Mouse (Mus musculus): Measurements from ENCODE around the gene Abcc5. TPM values are rescaled to one million over a fixed set of nuclear protein-coding genes. Genes with fewer than 3 reads are reported as not detected.
A peak's percentile ranks its signal among the peaks of the same experiment; 100 is the strongest.
"Not testable (repeated sequence)": the region's sequence is repeated elsewhere in the genome, so short reads cannot be mapped to it uniquely, and the experiment has no call there.

Gene Abcc5
- polyA plus RNA-seq (2014; fragmentation: Nextera tagmentation; extraction: Ambion mirVana), result 37.3 and 64.0 TPM in 2 replicates

GRCm38 (mm10) chr16:20425855-20426598 is at the start of gene Abcc5:
Gene Abcc5, minus strand, starts transcription at chr16:20426394.
- peak within 1 kb of the TSS; percentile 78 for H3K4me3 ChIP-seq (ENCODE audit: low read length)
- peak within 1 kb of the TSS; percentile 67; the same call in 1 of the 2 replicates for H3K27ac ChIP-seq (ENCODE audit: low read depth, low read length)
- H3K9me3 ChIP-seq (ENCODE audit: control insufficient read depth, low read length), result no peaks in the 10 kb centered on the region
- H3K4me1 ChIP-seq (ENCODE audit: control insufficient read depth, insufficient read depth, low read length), result peaks cover 7% of the 10 kb centered on the region
- WGBS, result under 1% methylated on average over 62 of the region's 62 CpGs
- peaks cover 4% of the 10 kb centered on the region; the same call in 1 of the 2 replicates for H3K36me3 ChIP-seq (ENCODE audit: control insufficient read depth, insufficient read depth, low read length)
- no peaks in the 10 kb centered on the region for H3K27me3 ChIP-seq (ENCODE audit: control insufficient read depth, insufficient read depth, low read length)
- peak within 1 kb of the TSS; percentile 67 for H3K4me2 ChIP-seq (replicated peaks; ENCODE audit: low read depth, low read length)
- ATAC-seq (ENCODE audit: low FRiP score, low TSS enrichment), result peak; percentile 99
- peak within 1 kb of the TSS; percentile 69 for H3K9ac ChIP-seq (ENCODE audit: low read depth, low read length)

GRCm38 (mm10) chr16:20475335-20475734 is 49.1 kb upstream of the Abcc5 start:
- ATAC-seq (ENCODE audit: low FRiP score, low TSS enrichment), result no peak

GRCm38 (mm10) chr16:20474786-20475185 is 48.6 kb upstream of the Abcc5 start:
- no peaks in the 10 kb centered on the region for H3K36me3 ChIP-seq (ENCODE audit: control insufficient read depth, insufficient read depth, low read length)
- no peaks in the 10 kb centered on the region for H3K27me3 ChIP-seq (ENCODE audit: control insufficient read depth, insufficient read depth, low read length)
- H3K4me1 ChIP-seq (ENCODE audit: control insufficient read depth, insufficient read depth, low read length), result no peaks in the 10 kb centered on the region
- H3K4me3 ChIP-seq (ENCODE audit: low read length), result no peak overlapping the region
- WGBS, result 83% methylated on average over 6 of the region's 6 CpGs
- no peak overlapping the region for H3K4me2 ChIP-seq (replicated peaks; ENCODE audit: low read depth, low read length)
- no peak for ATAC-seq (ENCODE audit: low FRiP score, low TSS enrichment)
- H3K9me3 ChIP-seq (ENCODE audit: control insufficient read depth, low read length), result no peaks in the 10 kb centered on the region
- no peak overlapping the region for H3K9ac ChIP-seq (ENCODE audit: low read depth, low read length)
- H3K27ac ChIP-seq (ENCODE audit: low read depth, low read length), result no peak overlapping the region

More at GRCm38 (mm10) chr16:20475335-20475734, 49.1 kb upstream of the Abcc5 start:
- no peaks in the 10 kb centered on the region for H3K27me3 ChIP-seq (ENCODE audit: control insufficient read depth, insufficient read depth, low read length)
- H3K9ac ChIP-seq (ENCODE audit: low read depth, low read length), result no peak overlapping the region
- 94% methylated on average over 1 of the region's 1 CpGs for WGBS
- no peak overlapping the region for H3K4me2 ChIP-seq (replicated peaks; ENCODE audit: low read depth, low read length)
- no peaks in the 10 kb centered on the region for H3K4me1 ChIP-seq (ENCODE audit: control insufficient read depth, insufficient read depth, low read length)
- no peak overlapping the region for H3K4me3 ChIP-seq (ENCODE audit: low read length)
- no peaks in the 10 kb centered on the region for H3K9me3 ChIP-seq (ENCODE audit: control insufficient read depth, low read length)
- no peaks in the 10 kb centered on the region for H3K36me3 ChIP-seq (ENCODE audit: control insufficient read depth, insufficient read depth, low read length)
- H3K27ac ChIP-seq (ENCODE audit: low read depth, low read length), result no peak overlapping the region

- 90% methylated on average over 8 of the region's 8 CpGs for WGBS
- Histone ChIP-seq H3K4me2 (replicated peaks; ENCODE audit: low read depth, low read length) (no peak overlapping the region), H3K36me3 (ENCODE audit: control insufficient read depth, insufficient read depth, low read length) (no peaks in the 10 kb centered on the region), H3K4me3 (ENCODE audit: low read length) (no peak overlapping the region), H3K9ac (ENCODE audit: low read depth, low read length) (no peak overlapping the region), H3K4me1 (ENCODE audit: control insufficient read depth, insufficient read depth, low read length) (no peaks in the 10 kb centered on the region), H3K27ac (ENCODE audit: low read depth, low read length) (no peak overlapping the region), H3K27me3 (ENCODE audit: control insufficient read depth, insufficient read depth, low read length) (no peaks in the 10 kb centered on the region), H3K9me3 (ENCODE audit: control insufficient read depth, low read length) (no peaks in the 10 kb centered on the region)
- ATAC-seq (ENCODE audit: low FRiP score, low TSS enrichment), result no peak
Measured at GRCm38 (mm10) chr16:20474211-20474610, 48.0 kb upstream of the Abcc5 start.

GRCm38 (mm10) chr16:20473748-20474147 is 47.6 kb upstream of the Abcc5 start:
- Histone ChIP-seq H3K4me1 (ENCODE audit: control insufficient read depth, insufficient read depth, low read length) (no peaks in the 10 kb centered on the region), H3K27ac (ENCODE audit: low read depth, low read length) (no peak overlapping the region), H3K27me3 (ENCODE audit: control insufficient read depth, insufficient read depth, low read length) (no peaks in the 10 kb centered on the region), H3K36me3 (ENCODE audit: control insufficient read depth, insufficient read depth, low read length) (no peaks in the 10 kb centered on the region), H3K4me2 (replicated peaks; ENCODE audit: low read depth, low read length) (no peak overlapping the region), H3K9ac (ENCODE audit: low read depth, low read length) (no peak overlapping the region), H3K9me3 (ENCODE audit: control insufficient read depth, low read length) (no peaks in the 10 kb centered on the region), H3K4me3 (ENCODE audit: low read length) (no peak overlapping the region)
- 90% methylated on average over 1 of the region's 1 CpGs for whole genome bisulfite sequencing
- ATAC-seq (ENCODE audit: low FRiP score, low TSS enrichment), result no peak

GRCm38 (mm10) chr16:20471686-20472085 is 45.5 kb upstream of the Abcc5 start:
- no peaks in the 10 kb centered on the region for H3K9me3 ChIP-seq (ENCODE audit: control insufficient read depth, low read length)
- H3K4me2 ChIP-seq (replicated peaks; ENCODE audit: low read depth, low read length), result no peak overlapping the region
- no peak overlapping the region for H3K9ac ChIP-seq (ENCODE audit: low read depth, low read length)
- no peak overlapping the region for H3K4me3 ChIP-seq (ENCODE audit: low read length)
- no peaks in the 10 kb centered on the region for H3K36me3 ChIP-seq (ENCODE audit: control insufficient read depth, insufficient read depth, low read length)
- H3K4me1 ChIP-seq (ENCODE audit: control insufficient read depth, insufficient read depth, low read length), result no peaks in the 10 kb centered on the region
- no peaks in the 10 kb centered on the region for H3K27me3 ChIP-seq (ENCODE audit: control insufficient read depth, insufficient read depth, low read length)
- WGBS, result 80% methylated on average over 1 of the region's 1 CpGs
- ATAC-seq (ENCODE audit: low FRiP score, low TSS enrichment), result no peak
- no peak overlapping the region for H3K27ac ChIP-seq (ENCODE audit: low read depth, low read length)

GRCm38 (mm10) chr16:20470981-20471380 is 44.8 kb upstream of the Abcc5 start:
- H3K27ac ChIP-seq (ENCODE audit: low read depth, low read length), result no peak overlapping the region
- H3K36me3 ChIP-seq (ENCODE audit: control insufficient read depth, insufficient read depth, low read length), result no peaks in the 10 kb centered on the region
- H3K4me1 ChIP-seq (ENCODE audit: control insufficient read depth, insufficient read depth, low read length), result no peaks in the 10 kb centered on the region
- no peak for ATAC-seq (ENCODE audit: low FRiP score, low TSS enrichment)
- no peaks in the 10 kb centered on the region for H3K9me3 ChIP-seq (ENCODE audit: control insufficient read depth, low read length)
- 82% methylated on average over 2 of the region's 2 CpGs for WGBS
- H3K4me3 ChIP-seq (ENCODE audit: low read length), result no peak overlapping the region
- no peak overlapping the region for H3K9ac ChIP-seq (ENCODE audit: low read depth, low read length)
- no peak overlapping the region for H3K4me2 ChIP-seq (replicated peaks; ENCODE audit: low read depth, low read length)
- no peaks in the 10 kb centered on the region for H3K27me3 ChIP-seq (ENCODE audit: control insufficient read depth, insufficient read depth, low read length)

GRCm38 (mm10) chr16:20464725-20465124 is 38.5 kb upstream of the Abcc5 start:
- Histone ChIP-seq H3K4me1 (ENCODE audit: control insufficient read depth, insufficient read depth, low read length) (no peaks in the 10 kb centered on the region), H3K9me3 (ENCODE audit: control insufficient read depth, low read length) (no peaks in the 10 kb centered on the region), H3K36me3 (ENCODE audit: control insufficient read depth, insufficient read depth, low read length) (no peaks in the 10 kb centered on the region), H3K4me3 (ENCODE audit: low read length) (no peak overlapping the region), H3K9ac (ENCODE audit: low read depth, low read length) (no peak overlapping the region), H3K27me3 (ENCODE audit: control insufficient read depth, insufficient read depth, low read length) (no peaks in the 10 kb centered on the region), H3K4me2 (replicated peaks; ENCODE audit: low read depth, low read length) (no peak overlapping the region), H3K27ac (ENCODE audit: low read depth, low read length) (no peak overlapping the region)
- ATAC-seq (ENCODE audit: low FRiP score, low TSS enrichment), result no peak

GRCm38 (mm10) chr16:20458736-20459135 is 32.5 kb upstream of the Abcc5 start:
- H3K36me3 ChIP-seq (ENCODE audit: control insufficient read depth, insufficient read depth, low read length); H3K4me2 ChIP-seq (replicated peaks; ENCODE audit: low read depth, low read length); H3K9ac ChIP-seq (ENCODE audit: low read depth, low read length); H3K9me3 ChIP-seq (ENCODE audit: control insufficient read depth, low read length); ATAC-seq (ENCODE audit: low FRiP score, low TSS enrichment); H3K4me3 ChIP-seq (ENCODE audit: low read length); H3K27ac ChIP-seq (ENCODE audit: low read depth, low read length); H3K27me3 ChIP-seq (ENCODE audit: control insufficient read depth, insufficient read depth, low read length); H3K4me1 ChIP-seq (ENCODE audit: control insufficient read depth, insufficient read depth, low read length): not testable (repeated sequence)
- 92% methylated on average over 5 of the region's 5 CpGs for WGBS

All from kidney, embryonic 14.5 days (tissue).